Mouse (Mus musculus) brain, embryonic 18.5 days (tissue): ENCODE data around the gene Tns1.

Source experiments
- DNase-seq: peaks from one replicate; pipeline ENCODE4 v3.0.0-alpha.2; 2012; ENCODE audit warnings: low read depth, low spot score

The Tns1 gene

GRCm38 (mm10) chr1:74059552-74059951, 64.7 kb downstream of the Tns1 start:
- no peak for DNase-seq

GRCm38 (mm10) chr1:74058771-74059170, 65.5 kb downstream of the Tns1 start:
- DNase-seq, result no peak

DNA sequence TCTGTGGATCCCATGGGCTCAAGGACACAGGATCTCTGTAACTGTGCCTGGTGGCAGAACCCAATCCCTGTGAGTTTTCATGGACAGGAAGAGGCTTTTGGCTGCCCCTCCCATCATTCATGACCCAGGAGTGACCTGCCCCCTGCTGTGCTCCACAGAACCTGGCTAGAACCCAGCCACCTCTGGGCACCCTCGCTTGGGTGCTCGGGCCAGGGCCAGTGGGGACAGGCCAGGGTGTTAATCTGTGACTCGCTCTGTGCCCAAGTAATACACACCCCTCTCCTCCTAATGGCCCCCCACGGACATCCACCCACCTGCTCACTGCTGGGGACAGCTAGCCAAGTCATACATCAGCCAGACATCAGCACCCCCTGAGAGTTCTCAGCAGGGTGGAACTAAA, 65.9 kb downstream of the Tns1 start:
- no peak for DNase-seq

DNA sequence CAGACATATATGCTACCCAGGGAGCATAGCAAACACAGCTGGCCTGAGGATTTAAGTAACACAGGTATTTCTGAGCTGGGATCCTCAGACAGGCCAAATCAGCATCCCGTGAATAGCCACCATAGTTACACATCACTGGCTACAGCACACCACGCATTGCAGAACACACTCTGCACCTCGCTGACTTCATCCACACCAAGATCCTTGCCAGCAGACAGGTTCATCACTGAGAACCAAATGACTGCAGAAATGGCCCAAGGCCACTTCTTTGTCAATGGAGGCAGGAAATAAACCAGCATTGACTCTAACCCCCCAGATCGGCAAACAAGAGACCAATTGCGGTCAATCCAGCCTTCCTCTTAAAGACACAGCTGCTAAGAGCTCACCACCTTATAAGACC, 66.7 kb downstream of the Tns1 start:
- no peak for DNase-seq

- DNase-seq, result no peak
These were observed 68.7 kb downstream of the Tns1 start for GRCm38 (mm10) chr1:74055552-74055951.

DNA sequence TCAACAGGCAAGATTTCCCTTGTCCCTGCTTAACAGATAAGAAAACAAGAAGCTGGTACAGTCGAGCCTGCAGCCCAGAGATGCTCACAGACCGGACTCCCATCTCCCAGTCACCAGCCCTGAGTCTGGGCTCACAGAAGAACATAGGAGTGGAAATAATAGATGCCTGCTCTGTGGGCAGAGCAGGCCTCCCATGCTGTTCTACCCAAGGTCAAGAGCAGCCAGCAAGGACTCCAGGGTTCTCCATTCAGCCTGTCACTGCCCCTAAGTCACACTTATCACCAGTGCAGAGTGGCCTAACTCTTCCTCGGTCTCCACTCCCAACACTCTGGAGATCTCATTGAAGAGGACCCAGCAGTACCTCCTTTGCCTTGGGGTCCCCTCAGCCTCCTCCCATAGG, 69.8 kb downstream of the Tns1 start:
- DNase-seq, result no peak

DNA sequence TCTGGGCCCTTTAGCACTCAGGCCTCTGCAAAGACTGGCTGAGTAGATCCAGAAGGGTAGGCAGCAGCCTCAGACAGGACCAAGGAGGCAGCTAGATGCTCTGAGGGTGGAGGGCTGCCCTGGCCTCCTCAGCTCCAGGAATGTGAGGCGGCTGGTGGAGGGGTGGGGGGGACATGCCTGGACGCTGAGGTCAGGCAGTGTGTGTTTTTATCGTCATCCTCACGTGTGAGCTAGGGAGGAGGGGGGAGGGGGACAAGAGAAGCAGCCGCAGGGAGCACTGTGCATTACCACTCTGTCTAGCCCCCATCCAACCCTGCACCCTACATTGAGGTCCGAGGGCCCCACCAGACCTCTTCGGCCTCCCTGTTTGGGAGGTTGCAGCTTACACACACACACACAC, 70.2 kb downstream of the Tns1 start:
- DNase-seq, result no peak

DNA sequence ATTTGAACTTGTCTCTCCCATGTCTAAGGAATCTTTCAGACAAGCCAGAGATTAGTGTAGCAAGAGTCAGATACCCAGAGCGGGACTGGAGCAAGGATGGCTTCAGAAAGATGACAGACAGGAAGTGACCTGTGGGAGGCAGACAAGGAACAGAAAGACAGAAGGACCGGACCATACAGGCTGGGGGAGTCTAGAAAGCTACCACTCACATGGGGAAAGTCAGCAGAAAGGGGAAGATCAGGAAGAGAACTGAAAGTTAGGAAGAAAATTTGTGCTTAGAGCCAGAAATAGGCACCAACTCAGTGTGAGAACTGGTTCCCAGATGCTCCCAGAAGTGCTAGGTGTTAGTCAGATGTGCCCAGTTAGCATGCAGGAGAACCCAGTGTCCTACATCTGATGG, 71.2 kb downstream of the Tns1 start:
- no peak for DNase-seq

- no peak for DNase-seq
These were observed 72.9 kb downstream of the Tns1 start for GRCm38 (mm10) chr1:74051349-74051748.

DNA sequence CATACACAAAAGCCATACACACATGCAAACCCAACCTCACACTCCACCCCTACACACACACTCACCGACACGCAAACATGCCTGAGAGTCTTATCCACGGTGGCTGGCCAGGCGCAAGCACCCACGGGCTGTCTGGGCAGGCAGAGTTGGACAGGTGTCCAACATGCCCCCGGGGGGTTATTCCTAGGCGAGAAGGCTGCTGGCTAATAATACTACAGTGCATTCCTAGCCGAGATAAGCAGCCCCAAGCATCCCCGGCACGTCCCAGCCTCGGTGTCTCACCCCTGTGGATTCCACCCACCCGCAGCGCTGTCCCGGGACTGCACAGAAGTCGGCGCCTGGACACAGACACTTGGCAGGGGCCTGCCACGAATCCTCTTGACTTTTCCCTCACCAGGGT, 74.8 kb downstream of the Tns1 start:
- DNase-seq, result no peak

DNA sequence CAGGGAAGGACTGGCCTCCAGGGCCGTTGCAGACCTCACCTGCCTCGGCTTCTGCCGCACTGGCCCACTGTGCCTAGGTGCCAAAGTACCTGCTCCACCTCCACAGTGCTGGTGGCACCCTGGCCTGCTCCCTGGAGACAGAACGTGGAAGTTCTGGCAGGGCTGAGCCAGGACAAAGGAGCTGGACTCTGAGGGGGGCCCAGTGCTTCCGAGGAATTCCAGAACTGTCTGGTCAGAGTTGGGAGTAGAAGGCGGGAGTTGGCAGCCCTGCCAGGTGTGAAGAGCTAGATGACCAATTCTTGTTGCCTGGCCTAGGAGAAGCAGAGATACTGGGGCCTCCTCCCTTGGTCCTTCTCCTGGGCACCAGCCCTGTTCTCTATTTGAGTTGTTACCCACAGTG, 76.5 kb downstream of the Tns1 start:
- DNase-seq, result no peak

DNA sequence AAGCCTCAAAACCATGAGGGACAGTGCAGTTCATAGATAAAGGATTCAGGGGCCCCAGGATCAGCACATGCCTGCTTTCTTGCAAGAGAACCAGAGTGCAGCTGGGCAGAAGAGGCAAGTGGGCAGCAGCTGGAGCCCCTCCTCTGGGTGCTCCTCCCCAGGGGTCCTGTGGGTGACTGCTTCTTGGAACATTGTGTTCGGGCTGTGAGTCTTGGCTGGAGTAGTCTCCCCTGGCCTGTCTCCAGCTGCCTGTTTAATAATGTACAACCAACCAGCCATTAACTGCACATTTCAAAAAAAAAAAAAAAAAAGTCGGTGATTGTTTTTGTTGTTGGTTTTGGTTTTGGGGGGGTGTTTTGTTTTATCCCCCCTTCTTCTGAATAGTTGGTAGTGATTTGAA, 76.9 kb downstream of the Tns1 start:
- DNase-seq, result no peak

- no peak for DNase-seq
These were observed 79.2 kb downstream of the Tns1 start for GRCm38 (mm10) chr1:74045034-74045433.

DNA sequence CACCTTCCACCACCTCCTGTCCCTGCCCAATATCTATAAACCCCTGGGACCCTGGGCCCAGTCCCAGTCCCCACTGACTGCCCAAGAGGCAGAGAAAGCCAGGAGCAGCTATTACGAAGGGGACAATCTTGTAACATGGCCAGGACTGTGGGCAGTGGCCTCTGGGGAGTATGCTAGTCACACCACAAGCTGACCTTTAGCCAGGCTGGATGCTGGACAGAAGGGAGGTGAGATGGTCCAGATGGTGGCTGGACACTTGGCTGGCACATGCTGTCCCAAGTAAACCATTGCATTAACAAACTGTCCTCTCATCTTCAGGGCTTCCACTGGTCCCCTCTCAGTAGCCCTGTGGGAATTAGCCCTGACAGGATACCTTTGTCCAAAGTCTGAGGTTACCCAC, 79.8 kb downstream of the Tns1 start:
- DNase-seq, result no peak

DNA sequence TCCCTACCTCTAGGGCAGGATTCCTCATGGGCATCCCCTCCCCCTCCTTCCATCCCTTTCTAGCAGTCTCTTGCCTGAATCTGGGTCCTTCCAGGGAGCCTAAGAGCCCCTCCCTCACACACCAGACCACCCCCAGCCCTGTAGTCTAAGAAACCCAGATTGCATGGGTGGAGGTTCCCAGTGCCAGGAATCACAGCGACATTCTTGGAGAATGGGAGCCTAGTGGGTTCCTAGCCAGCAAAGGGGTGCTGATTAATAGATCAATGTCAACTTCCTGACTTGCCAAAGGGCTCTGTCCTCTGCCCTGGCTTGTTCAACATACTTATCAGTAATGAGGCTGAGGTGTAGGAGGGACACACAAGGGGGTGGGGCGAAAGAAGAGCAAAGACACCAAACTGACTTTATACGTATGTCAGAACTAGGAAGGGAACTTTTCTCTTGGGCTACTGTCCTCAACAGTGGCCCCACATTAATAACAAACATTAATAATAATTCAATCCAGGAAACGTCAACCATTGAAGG, 80.6 kb downstream of the Tns1 start:
- no peak for DNase-seq

DNA sequence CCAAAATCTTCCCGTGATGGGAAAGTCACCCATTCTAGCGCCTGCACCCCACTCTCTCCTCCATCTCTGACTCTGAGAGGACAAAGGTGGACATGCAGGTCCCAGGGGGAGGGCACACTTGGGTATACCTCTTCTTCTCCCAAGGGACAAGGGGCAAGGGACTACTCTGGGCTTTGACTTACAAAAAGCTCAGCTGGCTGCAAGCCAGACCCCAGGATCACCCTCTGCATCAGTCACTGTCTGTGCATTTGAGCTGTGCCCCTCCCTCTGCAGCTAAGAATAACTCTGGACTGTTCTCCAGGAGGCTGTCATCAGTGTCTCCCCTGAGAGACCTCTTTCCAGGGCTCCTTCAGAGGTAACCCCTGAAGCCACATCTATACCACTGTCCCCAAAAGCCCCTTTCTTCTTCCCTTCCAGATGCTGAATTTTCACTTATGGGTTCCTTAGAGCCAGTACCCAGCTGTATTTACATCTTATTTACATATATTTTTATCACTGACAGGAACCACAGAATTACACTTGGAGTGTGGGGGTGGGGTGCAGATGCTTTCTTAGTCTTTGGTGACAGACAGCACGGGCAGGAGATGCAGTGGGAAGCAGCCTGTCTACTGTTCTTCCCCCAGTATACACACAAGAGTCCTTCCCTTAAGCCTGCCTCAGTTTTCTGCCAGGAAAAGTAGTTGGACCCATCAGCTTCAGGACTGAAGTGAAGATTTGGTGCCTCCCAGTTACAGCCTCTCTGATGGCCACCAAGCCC, 81.4 kb downstream of the Tns1 start:
- no peak for DNase-seq

DNA sequence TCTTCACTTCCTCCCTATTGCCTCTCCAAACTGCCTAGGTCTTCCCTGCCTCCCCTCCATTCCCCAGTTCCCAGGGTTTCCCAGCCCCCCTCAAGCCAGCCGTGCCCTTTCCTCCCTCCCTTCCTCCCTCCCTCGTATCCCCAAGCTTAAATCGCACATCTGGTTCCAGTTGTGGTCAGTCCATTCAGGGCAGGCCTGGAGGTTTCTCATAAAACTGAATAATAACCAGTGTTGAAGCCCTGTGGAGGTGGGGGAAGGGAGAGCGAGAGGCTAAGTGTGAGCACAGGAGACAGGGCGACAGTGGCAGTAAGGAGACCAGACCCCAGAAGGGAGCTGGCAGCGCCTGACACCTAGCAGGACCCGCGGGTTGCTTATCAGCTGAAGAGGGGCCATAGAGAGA, 82.6 kb downstream of the Tns1 start:
- DNase-seq, result no peak

DNA sequence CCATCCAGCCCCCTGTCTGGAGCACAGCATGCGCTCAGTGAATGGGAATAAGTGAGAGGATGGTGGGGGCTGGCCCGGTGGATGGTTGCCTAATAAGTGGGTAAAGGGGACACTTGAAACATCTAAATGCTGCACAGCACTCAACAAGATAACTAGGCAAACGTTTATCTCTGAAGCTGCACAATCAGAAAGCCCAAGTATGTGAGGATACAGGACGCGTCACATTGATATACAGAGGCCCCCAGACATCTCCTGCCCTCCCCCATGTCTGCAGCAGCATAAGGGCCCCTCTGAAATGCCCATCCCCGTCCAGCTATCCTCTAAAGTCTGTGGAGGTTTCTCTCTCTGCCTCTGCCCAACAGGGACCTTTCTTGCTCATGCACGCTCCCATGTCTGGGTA, 83.1 kb downstream of the Tns1 start:
- no peak for DNase-seq

GRCm38 (mm10) chr1:74036560-74037390, 87.5 kb downstream of the Tns1 start:
- no peak for DNase-seq

GRCm38 (mm10) chr1:74035912-74036489, 88.2 kb downstream of the Tns1 start:
- DNase-seq, result no peak

GRCm38 (mm10) chr1:74035487-74035886, 88.8 kb downstream of the Tns1 start:
- no peak for DNase-seq

DNA sequence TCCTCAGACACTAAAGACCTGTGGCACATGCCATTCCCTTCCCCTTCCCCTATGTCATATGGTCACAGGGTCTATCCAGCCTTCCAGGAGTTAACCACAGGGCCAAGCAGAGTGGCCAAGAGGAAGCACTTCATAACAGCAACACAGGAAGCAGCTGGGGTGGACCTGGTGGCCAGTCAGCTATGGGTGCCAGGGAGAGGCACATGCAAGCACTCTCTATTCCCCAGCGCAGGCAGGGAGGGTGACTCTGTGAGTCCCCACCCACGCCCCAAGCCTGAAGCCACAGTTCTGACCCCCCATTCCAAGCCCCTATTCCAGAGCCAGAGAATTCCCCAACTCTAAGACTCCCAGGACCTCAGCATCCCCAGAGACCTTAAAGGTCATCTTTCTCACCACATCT, 89.5 kb downstream of the Tns1 start:
- DNase-seq, result no peak

DNA sequence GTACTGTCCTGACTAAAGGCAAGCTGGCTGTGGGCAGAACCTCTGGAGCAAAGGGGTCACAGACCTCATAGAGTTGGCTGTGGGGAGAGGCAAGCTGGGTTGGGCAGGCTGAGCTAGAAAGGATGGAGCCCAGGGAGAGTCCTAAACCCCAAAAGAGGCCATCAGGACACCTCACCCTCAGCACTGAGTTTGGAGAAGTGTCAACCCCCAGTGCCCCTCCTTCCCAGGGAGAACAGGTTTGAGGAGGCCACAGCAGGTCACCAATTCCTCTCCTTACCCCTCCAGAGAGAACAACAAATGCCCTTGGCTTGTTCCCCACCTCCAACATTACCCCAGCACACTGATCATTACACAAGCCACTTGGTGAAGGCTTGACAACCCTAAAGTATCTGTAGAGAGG, 90.0 kb downstream of the Tns1 start:
- DNase-seq, result no peak
